Mouse (Mus musculus) olfactory bulb, adult 2 months (tissue): ENCODE data around the gene Basp1. TPM values are rescaled to one million over a fixed set of nuclear protein-coding genes. Genes with fewer than 3 reads are reported as not detected.

ENCODE experiments used
- H3K27ac ChIP-seq: fragments of 200-500 bp; 2 replicates; pipeline ENCODE4 v1.5.1; 2012; ENCODE audit warnings: low read depth, low read length; ENCODE audit not compliant: insufficient read depth
- H3K4me1 ChIP-seq: fragments of 200-500 bp; 2 replicates; pipeline ENCODE4 v1.6.1; 2012; ENCODE audit warnings: low read length; ENCODE audit not compliant: control insufficient read depth, insufficient read depth
- H3K4me3 ChIP-seq: fragments of 200-500 bp; 2 replicates; pipeline ENCODE4 v1.5.1; 2012; ENCODE audit warnings: mild to moderate bottlenecking, low read depth, low read length, moderate library complexity; ENCODE audit not compliant: insufficient read depth
- CTCF ChIP-seq: fragments of 200-500 bp; IDR thresholded peaks from 2 replicates; pipeline ENCODE4 v1.5.1; 2012; ENCODE audit warnings: low read depth, mild to moderate bottlenecking, low read length, moderate library complexity; ENCODE audit not compliant: insufficient read depth
- POLR2A ChIP-seq: fragments of 200-500 bp; IDR thresholded peaks from 2 replicates; pipeline ENCODE4 v1.6.1; 2012; ENCODE audit warnings: mild to moderate bottlenecking, low read depth, low read length, moderate library complexity; ENCODE audit not compliant: insufficient read depth
- WGBS: fragments of 180-500 bp; shearing (Covaris S2); methylation state at CpG from one replicate; pipeline ENCODE4 v1.1.7; 2018; 5-methylcytosine and 5-hydroxymethylcytosine counted together
- polyA plus RNA-seq: library from polyadenylated mRNA; stranded (reverse); fragments of >200 nt; gene quantifications from 2 replicates; pipeline ENCODE4 v1.2.4, GENCODE M21; 2012; ENCODE audit warnings: low replicate concordance; ENCODE audit not compliant: missing spikeins, insufficient read depth, insufficient read length

The Basp1 gene
- polyA plus RNA-seq, 1 experiment = not detected

DNA sequence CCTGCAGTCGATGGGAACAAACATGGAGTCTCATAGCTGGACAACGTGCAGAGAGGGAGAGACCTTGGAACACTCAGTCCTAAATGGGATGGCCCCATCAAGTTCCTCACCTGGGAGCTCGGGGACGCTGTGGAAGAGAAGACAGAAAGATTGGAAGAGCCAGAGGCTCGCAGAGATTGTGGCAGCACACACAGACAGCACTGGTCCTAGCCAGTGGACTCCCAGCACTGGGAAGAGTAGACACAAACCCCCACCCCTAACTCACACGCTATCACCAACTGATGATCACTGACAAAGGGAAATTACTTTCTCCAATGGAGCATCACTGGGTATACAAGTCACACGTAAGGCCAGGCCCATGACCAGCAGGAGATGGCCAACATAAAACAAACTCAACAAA lies 15.4 kb upstream of the Basp1 start:
- Histone ChIP-seq H3K4me3 (no peak overlapping the region), H3K27ac (no peak overlapping the region), H3K4me1 (no peaks in the 10 kb centered on the region)
- WGBS = 68% methylated on average over 7 of the region's 7 CpGs
- TF ChIP-seq POLR2A = no peak
- no peak for TF ChIP-seq CTCF

- H3K4me3 ChIP-seq = no peak overlapping the region
- TF ChIP-seq CTCF (no peak), POLR2A (no peak)
- no peak overlapping the region for H3K27ac ChIP-seq
- 27% methylated on average over 7 of the region's 7 CpGs for WGBS
- no peaks in the 10 kb centered on the region for H3K4me1 ChIP-seq
Measured at GRCm38 (mm10) chr15:25428551-25428950, 15.0 kb upstream of the Basp1 start.

DNA sequence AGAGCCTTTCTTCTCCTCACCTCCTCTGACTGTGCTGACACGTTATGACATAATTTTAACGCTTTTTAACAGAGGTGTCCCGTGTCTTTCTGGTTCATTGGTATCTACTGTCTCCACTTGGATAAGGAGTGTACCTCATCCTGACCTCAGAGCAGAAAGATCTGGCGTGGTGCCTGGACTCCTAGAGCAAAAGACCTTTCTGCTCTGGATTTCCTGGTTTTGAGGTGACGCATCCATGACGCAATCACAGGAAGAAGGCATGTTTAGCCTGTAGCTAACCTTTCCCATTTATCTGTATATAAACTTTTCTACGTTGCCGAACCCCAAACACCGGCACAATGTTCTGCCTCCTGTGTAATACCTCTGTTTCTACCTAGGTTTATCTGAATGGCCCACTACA lies 6.7 kb upstream of the Basp1 start:
- H3K4me3 ChIP-seq = no peak overlapping the region
- H3K27ac ChIP-seq = no peak overlapping the region
- 91% methylated on average over 9 of the region's 9 CpGs for WGBS
- 0 out of 2 replicates have a peak, but pooled peaks cover 7% of the 10 kb centered on the region for H3K4me1 ChIP-seq
- TF ChIP-seq POLR2A (no peak), CTCF (no peak)

DNA sequence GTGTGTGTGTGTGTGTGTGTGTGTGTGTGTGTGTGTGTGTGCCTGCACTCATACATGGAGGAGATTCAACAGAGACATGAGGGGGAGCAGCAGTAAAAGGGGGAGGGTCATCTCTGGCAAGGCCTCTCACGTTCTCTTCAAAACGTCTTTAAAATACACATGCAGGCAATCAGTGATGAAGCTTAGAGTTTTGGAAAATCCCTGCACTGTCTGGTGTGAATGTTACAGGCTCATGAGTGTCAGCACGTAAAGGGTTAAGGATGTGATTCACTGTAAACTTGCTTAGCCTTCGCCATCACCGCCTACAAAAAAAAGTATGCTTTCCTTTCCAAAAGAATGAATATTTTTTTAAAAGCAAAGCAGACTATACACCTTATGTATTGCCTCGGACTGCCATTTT lies 2.8 kb upstream of the Basp1 start:
- no peak for TF ChIP-seq POLR2A
- Histone ChIP-seq H3K27ac (no peak overlapping the region), H3K4me1 (peaks cover 8% of the 10 kb centered on the region; the same call in 1 of the 2 replicates), H3K4me3 (peak overlapping the region; percentile 31; the same call in 1 of the 2 replicates)
- 30% methylated on average over 6 of the region's 6 CpGs for WGBS

GRCm38 (mm10) chr15:25415958-25416357 lies 2.4 kb upstream of the Basp1 start:
- Histone ChIP-seq H3K4me1 (peaks cover 10% of the 10 kb centered on the region; the same call in 1 of the 2 replicates), H3K4me3 (peak overlapping the region; percentile 31; the same call in 1 of the 2 replicates), H3K27ac (no peak overlapping the region)
- TF ChIP-seq POLR2A = no peak
- no peak for TF ChIP-seq CTCF
- 37% methylated on average over 4 of the region's 4 CpGs for WGBS

- TF ChIP-seq POLR2A (no peak), CTCF (peak; percentile 83)
- Histone ChIP-seq H3K4me1 (peaks cover 10% of the 10 kb centered on the region; the same call in 1 of the 2 replicates), H3K27ac (peak overlapping the region; percentile 78), H3K4me3 (peak overlapping the region; percentile 53)
- under 1% methylated on average over 14 of the region's 14 CpGs for WGBS
Measured at GRCm38 (mm10) chr15:25414747-25415119, 1.2 kb upstream of the Basp1 start.

GRCm38 (mm10) chr15:25414011-25414746 lies 615 bp upstream of the Basp1 start:
- peak overlapping the region; percentile 98 for H3K4me3 ChIP-seq
- WGBS = under 1% methylated on average over 36 of the region's 36 CpGs
- H3K4me1 ChIP-seq = peaks cover 10% of the 10 kb centered on the region; the same call in 1 of the 2 replicates
- TF ChIP-seq POLR2A (no peak), CTCF (no peak)
- H3K27ac ChIP-seq = peak overlapping the region; percentile 78

DNA sequence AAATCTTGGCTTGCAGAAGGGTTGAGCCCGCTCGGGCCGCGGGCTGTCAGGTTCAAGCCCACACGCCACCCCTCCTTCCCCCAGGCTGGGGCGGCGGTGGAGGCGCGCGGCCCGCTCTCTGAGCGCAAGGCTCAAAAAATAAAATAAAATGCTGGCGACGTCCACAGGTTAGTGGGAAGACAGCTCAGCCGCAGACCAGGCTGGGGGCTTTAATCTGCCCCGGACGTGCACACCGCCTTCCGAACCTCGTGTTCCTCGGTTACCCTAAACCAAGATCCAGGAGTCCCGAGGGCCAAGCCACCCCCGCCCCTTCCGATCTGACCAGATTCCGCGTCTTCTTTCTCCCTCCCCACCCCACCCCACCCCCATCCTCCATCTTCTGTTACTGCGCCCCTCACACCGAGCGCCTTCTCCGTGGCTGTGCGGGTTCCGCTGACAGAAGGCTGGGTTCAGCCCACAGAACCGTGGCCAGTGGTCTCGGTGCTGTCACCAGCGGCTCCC lies 753 bp downstream of the Basp1 start:
- no peak for TF ChIP-seq POLR2A
- TF ChIP-seq CTCF = no peak
- H3K27ac ChIP-seq = peak overlapping the region; percentile 99
- under 1% methylated on average over 35 of the region's 35 CpGs for WGBS

GRCm38 (mm10) chr15:25412171-25412641 lies 1.4 kb downstream of the Basp1 start:
- TF ChIP-seq CTCF = no peak
- 0 out of 2 replicates have a peak, but pooled peaks have one; percentile 19 for TF ChIP-seq POLR2A
- peak overlapping the region; percentile 98 for H3K4me3 ChIP-seq
- peaks cover 8% of the 10 kb centered on the region for H3K4me1 ChIP-seq
- WGBS = under 1% methylated on average over 25 of the region's 25 CpGs
- peak overlapping the region; percentile 99 for H3K27ac ChIP-seq

More for the DNA sequence above, 753 bp downstream of the Basp1 start:
- H3K4me1 ChIP-seq = peaks cover 10% of the 10 kb centered on the region
- H3K4me3 ChIP-seq = peak overlapping the region; percentile 98
